Mouse (Mus musculus) CH12.LX (cell line): Measurements from ENCODE around the gene Stap2.

Source experiments
- JUND ChIP-seq: conservative IDR thresholded peaks from 2 replicates; pipeline ENCODE4 v1.6.1; 2011; ENCODE audit warnings: low read depth, low read length, improper control_type of control experiment
- MAZ ChIP-seq: IDR thresholded peaks from 2 replicates; pipeline ENCODE4 v1.6.1; 2012; ENCODE audit warnings: low read depth, mild to moderate bottlenecking, inconsistent platforms, low read length, improper control_type of control experiment, moderate library complexity
- RCOR1 ChIP-seq: conservative IDR thresholded peaks from 2 replicates; pipeline ENCODE4 v1.6.1; 2012; ENCODE audit warnings: low read depth, mild to moderate bottlenecking, inconsistent platforms, low read length, improper control_type of control experiment

DNA sequence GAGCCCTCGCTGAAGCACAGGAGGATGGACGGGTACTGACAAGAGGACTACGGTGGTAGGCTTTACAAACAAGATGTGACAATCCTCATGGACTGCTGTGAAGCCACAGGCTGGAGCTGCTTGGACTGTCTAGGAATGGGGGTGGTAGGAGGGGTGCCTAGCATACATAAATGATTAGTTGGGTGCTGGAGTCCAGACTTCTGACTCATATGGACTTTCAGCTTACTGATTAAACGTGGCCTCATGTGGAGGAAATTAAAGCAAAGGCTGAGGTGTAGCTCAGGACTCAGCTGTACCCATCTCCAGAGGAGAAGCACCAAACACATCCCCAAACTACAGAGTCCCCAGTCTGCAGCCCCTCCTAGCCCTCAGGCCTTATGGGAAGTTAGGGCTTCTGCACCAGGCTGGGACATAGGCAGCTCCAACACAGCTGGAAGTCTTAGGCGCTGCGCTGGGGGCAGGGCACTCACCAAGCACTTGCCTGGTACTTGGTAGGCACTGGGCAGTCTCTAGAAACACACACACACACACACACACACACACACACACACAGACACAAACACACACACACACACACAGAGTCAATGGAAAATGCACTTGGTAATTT is 26.8 kb upstream of the Stap2 start:
- TF ChIP-seq RCOR1 (no peak), JUND (no peak), MAZ (no peak)
